Comparison of ENCODE assay signal across 9 mouse cellular contexts in genomic region chr1:65282766-65283165, GRCm38 (mm10). TPM values are rescaled to one million over a fixed set of nuclear protein-coding genes. Genes with fewer than 3 reads are reported as not detected.
A peak's percentile ranks its signal among the peaks of the same experiment; 100 is the strongest.
DNase-seq lines count a peak whose midpoint lies in the region; ATAC-seq and TF ChIP-seq lines count a peak whose summit lies in the region.
"Had no signal": no experiment of that assay in that cellular context is flagged by ENCODE, and none has a peak within 500 bp of the region (broad histone marks: within the 10 kb centered on the region; RNA-seq: fewer than 3 reads in every experiment).

No protein-coding gene starts in this region.

- TF ChIP-seq CTCF in intestine, postnatal 0 days (IDR thresholded peaks at IDR 0.05; ENCODE audit: low read depth): peak; percentile 75
- peak; percentile 57; the same call in 1 of the 2 replicates for TF ChIP-seq CTCF in small intestine, adult 2 months (IDR thresholded peaks at IDR 0.05; ENCODE audit: extremely low read depth, insufficient read length, insufficient replicate concordance, low read depth, low read length)

- ATAC-seq in intestine, postnatal 0 days: no peak
- ATAC-seq in intestine, embryonic 15.5 days: no peak
- ATAC-seq in hindbrain, embryonic 13.5 days (ENCODE audit: low FRiP score): peak; percentile 66; the same call in 1 of the 2 replicates
- ATAC-seq in megakaryocyte progenitor cell, adult 5-6 weeks (replicated peaks; ENCODE audit: poor library complexity): peak; percentile 99

- H3K9ac ChIP-seq in intestine, postnatal 0 days (ENCODE audit: low read depth, low read length): no peak overlapping the region
- H3K9ac ChIP-seq in intestine, embryonic 15.5 days: no peak overlapping the region
- no peak overlapping the region for H3K9ac ChIP-seq in hindbrain, embryonic 13.5 days

- peak; percentile 58 for DNase-seq in adrenal gland, postnatal 10 days
- DNase-seq in embryo, embryonic 11.5 days (ENCODE audit: low read depth, low spot score): peak; percentile 38
- DNase-seq in layer of hippocampus, postnatal 25 days (ENCODE audit: extremely low spot score in 1 of 2, low spot score in 1 of 2): peak; percentile 26 to 54

- no peaks in the 10 kb centered on the region for H3K27me3 ChIP-seq in intestine, postnatal 0 days (replicated peaks; ENCODE audit: control insufficient read depth, insufficient read depth, low read length)
- no peaks in the 10 kb centered on the region for H3K27me3 ChIP-seq in intestine, embryonic 15.5 days (replicated peaks)
- no peaks in the 10 kb centered on the region for H3K27me3 ChIP-seq in hindbrain, embryonic 13.5 days
- no peaks in the 10 kb centered on the region for H3K27me3 ChIP-seq in small intestine, adult 2 months (ENCODE audit: control insufficient read depth, insufficient read depth, low read length)

- WGBS in intestine, postnatal 0 days: 11% methylated on average over 6 of the region's 6 CpGs
- 14% methylated on average over 6 of the region's 6 CpGs for WGBS in intestine, embryonic 15.5 days
- 10% methylated on average over 6 of the region's 6 CpGs for WGBS in hindbrain, embryonic 13.5 days
- 9% methylated on average over 6 of the region's 6 CpGs for WGBS in small intestine, adult 2 months

- no peak for TF ChIP-seq POLR2A in small intestine, adult 2 months (IDR thresholded peaks at IDR 0.05; ENCODE audit: low read depth, low read length)

- H3K4me1 ChIP-seq in intestine, postnatal 0 days (replicated peaks; ENCODE audit: control insufficient read depth, insufficient read depth, low read length): no peaks in the 10 kb centered on the region
- no peaks in the 10 kb centered on the region for H3K4me1 ChIP-seq in intestine, embryonic 15.5 days (replicated peaks)
- H3K4me1 ChIP-seq in hindbrain, embryonic 13.5 days (replicated peaks): no peaks in the 10 kb centered on the region
- H3K4me1 ChIP-seq in small intestine, adult 2 months (ENCODE audit: control insufficient read depth, insufficient read depth, insufficient read length, low read length): no peaks in the 10 kb centered on the region

- no peaks in the 10 kb centered on the region; the same call in 1 of the 2 replicates for H3K36me3 ChIP-seq in intestine, postnatal 0 days (ENCODE audit: control insufficient read depth, insufficient read depth)
- H3K36me3 ChIP-seq in intestine, embryonic 15.5 days: 0 out of 2 replicates have a peak, but pooled peaks cover 3% of the 10 kb centered on the region
- H3K36me3 ChIP-seq in hindbrain, embryonic 13.5 days: no peaks in the 10 kb centered on the region; the same call in 1 of the 2 replicates
- H3K36me3 ChIP-seq in small intestine, adult 2 months (ENCODE audit: control insufficient read depth, insufficient read depth, low read length): no peaks in the 10 kb centered on the region

- H3K27ac ChIP-seq in intestine, postnatal 0 days (ENCODE audit: low read depth, low read length): no peak overlapping the region
- no peak overlapping the region for H3K27ac ChIP-seq in intestine, embryonic 15.5 days
- no peak overlapping the region for H3K27ac ChIP-seq in hindbrain, embryonic 13.5 days
- no peak overlapping the region for H3K27ac ChIP-seq in small intestine, adult 2 months (ENCODE audit: insufficient read depth, low read depth, low read length)

- H3K4me3 ChIP-seq in intestine, postnatal 0 days (ENCODE audit: low read depth, low read length): no peak overlapping the region
- H3K4me3 ChIP-seq in intestine, embryonic 15.5 days (replicated peaks): no peak overlapping the region
- H3K4me3 ChIP-seq in hindbrain, embryonic 13.5 days: no peak overlapping the region
- H3K4me3 ChIP-seq in small intestine, adult 2 months (ENCODE audit: low read depth, low read length): no peak overlapping the region
- H3K4me3 ChIP-seq: myocyte had no signal

- H3K9me3 ChIP-seq in intestine, postnatal 0 days (ENCODE audit: control insufficient read depth): no peaks in the 10 kb centered on the region
- H3K9me3 ChIP-seq in intestine, embryonic 15.5 days: no peaks in the 10 kb centered on the region
- H3K9me3 ChIP-seq in hindbrain, embryonic 13.5 days: no peaks in the 10 kb centered on the region

- no peak overlapping the region for H3K4me2 ChIP-seq in intestine, postnatal 0 days (replicated peaks; ENCODE audit: low read depth)
- no peak overlapping the region for H3K4me2 ChIP-seq in intestine, embryonic 15.5 days (replicated peaks)
- H3K4me2 ChIP-seq in hindbrain, embryonic 13.5 days: no peak overlapping the region

RNA-seq across cellular contexts. Expression of gene Pth2r, which starts 0.9 kb away (rescaled TPM):
- 0.05 TPM in 1 of 2 replicates, not detected in the other for polyA plus RNA-seq in intestine, postnatal 0 days (2015; fragmentation: Nextera tagmentation; extraction: Ambion mirVana)
- not detected in 2 replicates for polyA plus RNA-seq in intestine, embryonic 15.5 days (2015; fragmentation: Nextera tagmentation; extraction: Ambion mirVana)
- not detected for total RNA-seq in adrenal gland, postnatal 10 days (2021)
- 1.6 and 2.3 TPM in 2 replicates for polyA plus RNA-seq in hindbrain, embryonic 13.5 days (2015; fragmentation: Nextera tagmentation; extraction: Ambion mirVana)
- total RNA-seq in layer of hippocampus, postnatal 25 days (2021): under 1 TPM; 0.32 to 0.45 TPM
- not detected in 2 replicates for total RNA-seq in megakaryocyte progenitor cell, adult 5-6 weeks (2015)
- not detected in 2 replicates for total RNA-seq in megakaryocyte progenitor cell, adult 5-6 weeks (2017)
- not detected in 2 replicates for polyA plus RNA-seq in small intestine, adult 2 months (2012; rRNA removed)

Comparison
In these comparisons a context has a peak if more than half of its experiments do, and no peak if none do; other contexts are left out.
1. ATAC-seq: peak in hindbrain, embryonic 13.5 days (single experiment) and megakaryocyte progenitor cell, adult 5-6 weeks (single experiment); none in intestine, postnatal 0 days (single experiment) and intestine, embryonic 15.5 days (single experiment).
2. Peak in every context shown above with its lines, with median percentiles within 50 percentile points of each other: DNase-seq.